Mouse (Mus musculus) layer of hippocampus, postnatal 10 days (tissue): ENCODE data around the gene Ablim2. TPM values are rescaled to one million over a fixed set of nuclear protein-coding genes. Genes with fewer than 3 reads are reported as not detected.

Source experiments
- DNase-seq, 2 experiments: peaks; one replicate each; pipeline ENCODE4 v3.0.0; 2021; ENCODE audit warnings: low spot score in 2 of 2
- total RNA-seq, 2 experiments: library from RNA; stranded (reverse); gene quantifications; 2 replicates each; pipeline ENCODE4 v1.2.3; 2021

The Ablim2 gene
- total RNA-seq, 2 experiments from 2014 or later, result 66.2 to 73.0 TPM

- no peak for DNase-seq
These were observed 118.6 kb downstream of the Ablim2 start for GRCm38 (mm10) chr5:35876236-35876635.

- peak; percentile 48 to 61 for DNase-seq
These were observed 121.5 kb downstream of the Ablim2 start for GRCm38 (mm10) chr5:35879199-35879598.

GRCm38 (mm10) chr5:35882391-35882790 is 124.7 kb downstream of the Ablim2 start:
- no peak for DNase-seq

GRCm38 (mm10) chr5:35884262-35884661 is 126.6 kb downstream of the Ablim2 start:
- DNase-seq, result peak; percentile 70 to 75

- DNase-seq, result no peak
These were observed 127.0 kb downstream of the Ablim2 start for GRCm38 (mm10) chr5:35884689-35885088.

- DNase-seq, result no peak
These were observed 131.3 kb downstream of the Ablim2 start for GRCm38 (mm10) chr5:35888959-35889358.

- no peak for DNase-seq
These were observed 132.0 kb downstream of the Ablim2 start for GRCm38 (mm10) chr5:35889641-35890040.

- DNase-seq, result no peak
These were observed 133.5 kb downstream of the Ablim2 start for GRCm38 (mm10) chr5:35890985-35891730.

- no peak for DNase-seq
These were observed 134.7 kb downstream of the Ablim2 start for GRCm38 (mm10) chr5:35892363-35892762.

GRCm38 (mm10) chr5:35893093-35893804 is 135.6 kb downstream of the Ablim2 start, which contains the start of gene Afap1:
TSS of gene Afap1 (plus strand) at chr5:35893319.
- DNase-seq, result peak; percentile 99

- peak; percentile 69 to 75 for DNase-seq
These were observed 136.2 kb downstream of the Ablim2 start for GRCm38 (mm10) chr5:35893805-35894260.

- no peak for DNase-seq
These were observed 136.8 kb downstream of the Ablim2 start for GRCm38 (mm10) chr5:35894295-35895047.

- DNase-seq, result no peak
These were observed 138.2 kb downstream of the Ablim2 start for GRCm38 (mm10) chr5:35895926-35896325.

GRCm38 (mm10) chr5:35896556-35896955 is 138.9 kb downstream of the Ablim2 start:
- DNase-seq, result no peak

- no peak for DNase-seq
These were observed 139.5 kb downstream of the Ablim2 start for GRCm38 (mm10) chr5:35897147-35897546.

- no peak for DNase-seq
These were observed 140.4 kb downstream of the Ablim2 start for GRCm38 (mm10) chr5:35898114-35898513.

- no peak for DNase-seq
These were observed 141.3 kb downstream of the Ablim2 start for GRCm38 (mm10) chr5:35898994-35899393.

- no peak for DNase-seq
These were observed 142.9 kb downstream of the Ablim2 start for GRCm38 (mm10) chr5:35900401-35901225.

GRCm38 (mm10) chr5:35901226-35901809 is 143.6 kb downstream of the Ablim2 start:
- DNase-seq, result no peak

GRCm38 (mm10) chr5:35903456-35903855 is 145.8 kb downstream of the Ablim2 start:
- no peak for DNase-seq
